Mouse (Mus musculus): ENCODE measurements at regions not wholly inside any gene's neighbourhood (a gene's known extent, or its start where the extent isn't known, plus 50 kb on each side); places are given as distances from the start of the nearest gene placed in this dataset.

DNA sequence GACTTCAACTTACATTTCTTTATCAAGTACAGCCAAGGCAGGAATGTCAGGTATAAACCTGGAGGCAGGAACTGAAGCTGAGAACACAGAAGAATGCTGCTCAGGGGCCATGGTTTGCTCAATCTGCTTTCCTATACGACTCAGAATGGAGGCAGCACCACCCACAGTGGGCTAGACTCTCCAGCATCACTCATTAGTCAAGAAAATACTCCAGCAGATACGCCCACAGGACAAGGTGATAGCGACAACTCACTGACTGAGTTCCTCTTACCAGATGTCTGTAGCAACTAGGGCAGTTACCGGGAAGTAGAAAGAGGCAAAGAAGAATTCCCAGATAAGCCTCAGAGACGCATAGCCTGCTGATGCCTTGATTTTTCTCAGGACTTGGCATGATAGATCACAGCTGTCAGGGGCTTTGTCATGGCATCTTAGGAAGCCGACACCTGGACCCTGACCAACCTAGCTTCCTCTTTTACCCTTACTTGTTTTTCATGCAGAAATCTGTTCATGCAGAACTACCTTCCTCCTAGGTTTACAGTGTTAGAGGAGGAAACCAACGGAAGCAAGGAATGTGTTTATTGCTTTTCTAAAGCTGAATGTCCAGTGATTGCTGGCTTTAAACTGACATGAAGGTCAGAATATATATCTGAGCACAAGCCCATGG, 110.7 kb upstream of the Sp4 start:
- no peak for TF ChIP-seq CTCF (IDR thresholded peaks at IDR 0.05)
- H3K4me3 ChIP-seq, result no peak overlapping the region
- DNase-seq, result no peak
- H3K27ac ChIP-seq, result no peak overlapping the region
- intact Hi-C loops (cut with DNase I), result no loop called here

DNA sequence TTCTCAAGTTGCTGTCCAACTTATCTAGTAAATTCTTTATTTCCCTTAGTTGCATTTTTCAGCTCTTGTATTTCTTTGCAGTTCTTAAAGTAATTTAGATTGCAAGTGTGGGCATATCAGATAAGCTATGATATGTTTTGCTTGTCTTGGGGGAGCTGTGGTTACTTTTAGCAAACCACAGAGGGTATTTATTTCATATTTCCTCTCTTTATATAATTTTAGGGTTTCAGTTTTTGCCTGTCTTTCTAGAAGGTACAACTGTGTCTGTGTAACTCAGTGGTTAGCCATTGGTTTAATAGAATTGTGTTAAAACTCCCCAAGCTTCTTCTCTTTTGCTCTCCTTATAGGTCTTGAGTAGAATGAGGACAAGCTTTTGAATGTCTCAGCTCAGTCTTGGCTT, 109.7 kb upstream of the Sp4 start:
- TF ChIP-seq CTCF (IDR thresholded peaks at IDR 0.05), result no peak
- no peak overlapping the region for H3K27ac ChIP-seq
- H3K4me3 ChIP-seq, result no peak overlapping the region
- DNase-seq, result no peak
- intact Hi-C loops (cut with DNase I), result no loop called here

GRCm38 (mm10) chr12:118405135-118405534, 103.9 kb upstream of the Sp4 start:
- Histone ChIP-seq H3K27ac (no peak overlapping the region), H3K4me3 (no peak overlapping the region)
- DNase-seq, result no peak
- TF ChIP-seq CTCF (IDR thresholded peaks at IDR 0.05), result no peak
- intact Hi-C loops (cut with DNase I), result no loop called here

DNA sequence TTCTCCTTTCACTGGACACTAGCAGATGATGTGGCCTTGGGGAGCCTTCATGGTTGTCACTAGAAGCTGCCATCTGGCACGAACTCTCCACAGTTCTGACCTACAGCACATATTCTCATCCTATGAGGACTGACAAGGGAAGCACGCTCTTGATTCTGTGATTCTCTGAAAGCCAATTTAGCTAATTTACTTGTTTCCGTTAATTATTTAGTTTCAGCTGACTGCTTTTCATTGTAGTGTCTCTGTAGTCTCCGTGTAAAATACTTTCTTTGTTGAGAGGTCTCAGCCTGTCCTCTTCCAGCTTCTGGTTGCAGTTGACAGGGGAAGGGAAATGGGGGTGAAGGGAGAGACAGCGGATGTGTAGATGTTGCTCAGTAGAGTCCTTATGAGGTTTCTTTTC, 102.9 kb upstream of the Sp4 start:
- TF ChIP-seq CTCF (IDR thresholded peaks at IDR 0.05), result no peak
- H3K4me3 ChIP-seq, result no peak overlapping the region
- no peak overlapping the region for H3K27ac ChIP-seq
- intact Hi-C loops (cut with DNase I), result no loop called here
- DNase-seq, result no peak

DNA sequence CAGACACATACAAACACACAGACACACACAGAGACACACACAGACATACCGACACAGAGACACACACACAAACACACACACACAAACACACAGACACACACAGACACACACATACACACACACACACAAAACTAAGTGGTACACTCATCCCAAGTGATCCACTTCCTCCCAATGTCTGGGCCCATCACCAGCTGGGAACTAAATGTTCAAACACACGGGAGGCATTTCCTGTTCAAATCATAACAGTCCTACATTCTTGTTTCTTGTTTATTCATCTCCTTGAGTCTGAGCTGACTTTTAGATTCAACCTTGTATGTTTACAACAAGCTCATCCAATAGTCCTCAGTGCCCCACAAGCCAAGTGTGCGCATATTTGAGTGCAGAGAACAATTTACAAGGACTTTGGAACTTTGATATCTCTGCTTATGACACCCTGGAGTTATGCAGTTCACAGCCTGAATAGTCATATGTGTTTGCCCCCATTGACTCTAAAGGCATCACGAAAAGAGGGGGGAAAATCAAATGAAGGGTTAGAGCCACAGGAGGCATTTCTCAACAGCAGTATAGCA, 102.4 kb upstream of the Sp4 start:
- intact Hi-C loops (cut with DNase I), result no loop called here
- H3K4me3 ChIP-seq, result no peak overlapping the region
- no peak for DNase-seq
- no peak for TF ChIP-seq CTCF (IDR thresholded peaks at IDR 0.05)
- no peak overlapping the region for H3K27ac ChIP-seq

- H3K27ac ChIP-seq, result no peak overlapping the region
- TF ChIP-seq CTCF (IDR thresholded peaks at IDR 0.05), result no peak
- intact Hi-C loops (cut with DNase I), result no loop called here
These were observed 100.1 kb upstream of the Sp4 start for GRCm38 (mm10) chr12:118401377-118401776.

DNA sequence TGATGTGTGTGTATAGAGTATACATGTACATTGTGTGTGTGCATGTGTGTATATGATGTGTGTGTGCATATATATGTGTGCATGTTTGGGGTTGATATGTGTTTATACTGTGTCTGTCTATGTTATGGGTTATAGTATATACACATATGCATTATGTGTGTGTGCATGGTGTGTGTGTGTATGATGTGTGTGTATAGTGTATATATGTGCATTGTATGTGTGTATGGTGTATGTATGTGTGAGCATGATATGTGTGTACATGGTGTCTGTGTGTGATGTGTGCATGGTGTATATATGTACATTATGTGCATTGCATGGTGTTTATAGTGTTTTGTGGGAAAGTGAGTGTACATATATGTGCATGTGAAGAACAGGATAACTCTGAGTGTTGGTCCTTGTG, 90.4 kb upstream of the Sp4 start:
- DNase-seq, result no peak
- Histone ChIP-seq H3K27ac (no peak overlapping the region), H3K4me3 (no peak overlapping the region)
- no peak for TF ChIP-seq CTCF (IDR thresholded peaks at IDR 0.05)
- intact Hi-C loops (cut with DNase I), result no loop called here

More at GRCm38 (mm10) chr12:118401377-118401776, 100.1 kb upstream of the Sp4 start:
- DNase-seq, result no peak
- no peak overlapping the region for H3K4me3 ChIP-seq

- Histone ChIP-seq H3K27ac (no peak overlapping the region), H3K4me3 (no peak overlapping the region)
- DNase-seq, result no peak
- intact Hi-C loops (cut with DNase I), result no loop called here
- TF ChIP-seq CTCF (IDR thresholded peaks at IDR 0.05), result no peak
These were observed 79.8 kb upstream of the Sp4 start for GRCm38 (mm10) chr12:118381013-118381412.

- intact Hi-C loops (cut with DNase I), result no loop called here
- no peak for TF ChIP-seq CTCF (IDR thresholded peaks at IDR 0.05)
- Histone ChIP-seq H3K27ac (no peak overlapping the region), H3K4me3 (no peak overlapping the region)
- DNase-seq, result no peak
These were observed 76.7 kb upstream of the Sp4 start for GRCm38 (mm10) chr12:118377898-118378297.

- DNase-seq, result no peak
- TF ChIP-seq CTCF (IDR thresholded peaks at IDR 0.05), result no peak
- intact Hi-C loops (cut with DNase I), result no loop called here
- no peak overlapping the region for H3K4me3 ChIP-seq
- H3K27ac ChIP-seq, result no peak overlapping the region
These were observed 75.6 kb upstream of the Sp4 start for GRCm38 (mm10) chr12:118376521-118377493.

DNA sequence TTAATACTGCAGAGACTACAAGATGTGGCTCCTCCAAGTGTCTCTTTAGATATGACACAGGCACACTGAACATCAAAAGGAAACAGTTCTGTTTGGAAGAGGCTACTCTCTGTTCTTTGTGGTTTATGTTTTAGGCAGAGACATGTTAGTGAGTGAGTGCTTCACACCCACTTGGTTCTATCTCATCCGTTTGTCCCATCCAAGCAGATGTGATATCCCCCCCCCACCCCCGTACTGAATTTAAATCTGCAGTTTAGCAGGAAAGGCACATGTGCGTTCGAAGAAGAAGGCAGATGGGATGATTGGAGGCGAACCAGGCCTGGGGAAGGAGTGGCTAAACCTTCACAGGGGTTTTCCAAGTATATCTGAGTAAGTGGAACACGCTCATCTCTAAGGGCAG, 72.0 kb upstream of the Sp4 start:
- intact Hi-C loops (cut with DNase I), result no loop called here
- no peak for TF ChIP-seq CTCF (IDR thresholded peaks at IDR 0.05)
- H3K27ac ChIP-seq, result no peak overlapping the region

DNA sequence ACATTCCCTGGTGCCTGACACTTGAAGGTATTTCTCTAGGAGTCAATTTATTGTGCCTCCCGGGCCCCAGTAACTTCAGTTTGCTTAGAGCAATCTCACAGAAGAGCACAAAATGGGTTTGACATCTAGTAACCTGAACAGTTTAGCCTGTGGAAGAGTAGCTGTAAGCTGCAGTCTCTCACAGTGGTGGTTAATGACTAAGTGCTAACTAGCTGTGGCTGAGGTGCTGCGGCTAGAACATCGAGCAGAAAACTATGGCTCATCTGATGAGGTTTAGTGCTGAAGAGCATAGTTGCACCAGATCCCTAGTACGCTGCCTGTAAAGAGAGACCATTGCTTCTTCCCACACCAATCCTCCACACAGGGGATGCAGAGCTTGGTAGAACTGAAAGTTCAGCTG, 70.7 kb upstream of the Sp4 start:
- no peak for DNase-seq
- Histone ChIP-seq H3K27ac (no peak overlapping the region), H3K4me3 (no peak overlapping the region)
- intact Hi-C loops (cut with DNase I), result no loop called here
- no peak for TF ChIP-seq CTCF (IDR thresholded peaks at IDR 0.05)

More for the DNA sequence above, 72.0 kb upstream of the Sp4 start:
- DNase-seq, result no peak
- H3K4me3 ChIP-seq, result no peak overlapping the region
